9 mouse cellular contexts compared by ENCODE assay signal in genomic region chr19:18712153-18712865, GRCm38 (mm10). TPM values are rescaled to one million over a fixed set of nuclear protein-coding genes. Genes with fewer than 3 reads are reported as not detected.
A peak's percentile ranks its signal among the peaks of the same experiment; 100 is the strongest.
DNase-seq lines count a peak whose midpoint lies in the region; ATAC-seq and TF ChIP-seq lines count a peak whose summit lies in the region.
"Had no signal": no experiment of that assay in that cellular context is flagged by ENCODE, and none has a peak within 500 bp of the region (broad histone marks: within the 10 kb centered on the region; RNA-seq: fewer than 3 reads in every experiment).

No protein-coding gene starts in this region.

- H3K4me2 ChIP-seq in heart, embryonic 12.5 days = peak overlapping the region; percentile 69
- H3K4me2 ChIP-seq in forebrain, embryonic 15.5 days (replicated peaks) = peak overlapping the region; percentile 93
- H3K4me2 ChIP-seq in liver, postnatal 0 days (ENCODE audit: low read depth, low read length) = peak overlapping the region; percentile 88

- H3K9ac ChIP-seq in heart, embryonic 12.5 days = peak overlapping the region; percentile 80
- H3K9ac ChIP-seq in ES-E14 (ENCODE audit: insufficient read depth, low read depth, low read length, poor library complexity, severe bottlenecking) = peak overlapping the region; percentile 85
- H3K9ac ChIP-seq in forebrain, embryonic 15.5 days (replicated peaks) = peak overlapping the region; percentile 88
- peak overlapping the region; percentile 94 for H3K9ac ChIP-seq in liver, postnatal 0 days (replicated peaks)

- H3K4me3 ChIP-seq in heart, embryonic 12.5 days = peak overlapping the region; percentile 97
- peak overlapping the region; percentile 66 to 98 for H3K4me3 ChIP-seq in ES-E14 (ENCODE audit: insufficient read depth in 1 of 2, low read depth in 1 of 2, low read length in 2 of 2, poor library complexity in 1 of 2, severe bottlenecking in 1 of 2)
- peak overlapping the region; percentile 96 for H3K4me3 ChIP-seq in forebrain, embryonic 15.5 days
- peak overlapping the region; percentile 93 for H3K4me3 ChIP-seq in liver, postnatal 0 days (ENCODE audit: low read depth, low read length)

- H3K36me3 ChIP-seq in heart, embryonic 12.5 days = 0 out of 2 replicates have a peak, but pooled peaks cover 4% of the 10 kb centered on the region
- peaks cover 3% of the 10 kb centered on the region; the same call in 1 of the 2 replicates for H3K36me3 ChIP-seq in ES-E14 (ENCODE audit: control insufficient read depth, insufficient read depth, low read length, poor library complexity, severe bottlenecking)
- H3K36me3 ChIP-seq in forebrain, embryonic 15.5 days = no peaks in the 10 kb centered on the region
- H3K36me3 ChIP-seq in liver, postnatal 0 days (replicated peaks; ENCODE audit: insufficient read depth, low read length) = peaks cover 4% of the 10 kb centered on the region; the same call in 1 of the 2 replicates

- no peaks in the 10 kb centered on the region for H3K9me3 ChIP-seq in heart, embryonic 12.5 days (replicated peaks)
- H3K9me3 ChIP-seq in ES-E14 (ENCODE audit: control insufficient read depth, insufficient read depth, low read depth, low read length) = no peaks in the 10 kb centered on the region
- no peaks in the 10 kb centered on the region for H3K9me3 ChIP-seq in forebrain, embryonic 15.5 days
- H3K9me3 ChIP-seq in liver, postnatal 0 days (ENCODE audit: low read length) = no peaks in the 10 kb centered on the region

- H3K27ac ChIP-seq in heart, embryonic 12.5 days (ENCODE audit: poor library complexity, severe bottlenecking) = peak overlapping the region; percentile 96
- peak overlapping the region; percentile 94 for H3K27ac ChIP-seq in ES-E14 (ENCODE audit: insufficient read depth, low read depth, low read length, poor library complexity, severe bottlenecking)
- H3K27ac ChIP-seq in forebrain, embryonic 15.5 days (replicated peaks) = peak overlapping the region; percentile 97
- H3K27ac ChIP-seq in liver, postnatal 0 days (ENCODE audit: low read depth) = peak overlapping the region; percentile 96

- intact Hi-C loops in heart, postnatal 25 days (cut with DNase I) = loop anchor here (5.0 kb wide), 1 partner anchor 40 kb away; the partner anchor contains the start of gene Carnmt1

- no peak for DNase-seq in heart, postnatal 25 days (ENCODE audit: low spot score)
- DNase-seq in ES-E14 (ENCODE audit: low read depth, low spot score) = no peak
- peak; percentile 29 for DNase-seq in liver, postnatal 0 days
- no peak for DNase-seq in right cerebral cortex, adult 2 months (ENCODE audit: low spot score in 2 of 2)
- no peak for DNase-seq in adrenal gland, adult 8-10 months
- no peak for DNase-seq in kidney, postnatal 14 days

- ATAC-seq in heart, embryonic 12.5 days (ENCODE audit: insufficient number of reproducible peaks, low FRiP score) = no peak
- ATAC-seq in forebrain, embryonic 15.5 days (replicated peaks) = no peak
- no peak for ATAC-seq in liver, postnatal 0 days

- H3K27me3 ChIP-seq in heart, embryonic 12.5 days (replicated peaks) = no peaks in the 10 kb centered on the region
- no peaks in the 10 kb centered on the region for H3K27me3 ChIP-seq in forebrain, embryonic 15.5 days
- no peaks in the 10 kb centered on the region for H3K27me3 ChIP-seq in liver, postnatal 0 days (ENCODE audit: insufficient read depth, low read length)

- peaks cover 30% of the 10 kb centered on the region for H3K4me1 ChIP-seq in heart, embryonic 12.5 days (replicated peaks)
- peaks cover 4 to 6% of the 10 kb centered on the region in 2 experiments; a peak in 2 of 4 replicates for H3K4me1 ChIP-seq in ES-E14 (ENCODE audit: control insufficient read depth in 2 of 2, insufficient read depth in 2 of 2, low read length in 2 of 2, poor library complexity in 1 of 2)
- H3K4me1 ChIP-seq in forebrain, embryonic 15.5 days = peaks cover 28% of the 10 kb centered on the region
- H3K4me1 ChIP-seq in liver, postnatal 0 days (ENCODE audit: insufficient read depth) = peaks cover 12% of the 10 kb centered on the region

- in situ Hi-C loops in ES-E14 (cut with MboI; ENCODE audit: low sequenced_read_pairs in 2 of 2, unreplicated experiment in 2 of 2) = no loop called here

- no peak for TF ChIP-seq CTCF in liver, postnatal 0 days (IDR thresholded peaks at IDR 0.05; ENCODE audit: low read depth)

- WGBS in heart, embryonic 12.5 days = 53% methylated on average over 16 of the region's 16 CpGs
- 61% methylated on average over 16 of the region's 16 CpGs for WGBS in forebrain, embryonic 15.5 days
- 31% methylated on average over 16 of the region's 16 CpGs for WGBS in liver, postnatal 0 days (ENCODE audit: insufficient replicate concordance)

- peak; percentile 82 for TF ChIP-seq EP300 in liver, postnatal 0 days (IDR thresholded peaks at IDR 0.05; ENCODE audit: low read depth)

TF ChIP-seq in ES-E14, 5 proteins besides CTCF, POLR2A, EP300 and RAD21:
- TF ChIP-seq ZNF384 (IDR thresholded peaks at IDR 0.05; ENCODE audit: low read depth, low read length) (peak; percentile 90; the same call in 1 of the 2 replicates), CHD2 (IDR thresholded peaks at IDR 0.05; ENCODE audit: low read depth, low read length) (no peak)

RNA-seq across cellular contexts. Expression of gene D030056L22Rik, which starts 0.7 kb away (rescaled TPM):
- 29.3 and 29.8 TPM in 2 replicates for polyA plus RNA-seq in heart, embryonic 12.5 days (2016; fragmentation: Nextera tagmentation; extraction: Ambion mirVana)
- total RNA-seq in heart, postnatal 25 days (2021) = 10 to 100 TPM in 1 of 2 experiments, 1 to 10 TPM in 1; 9.7 to 10.8 TPM
- 22.4 and 32.8 TPM in 2 replicates for total RNA-seq in ES-E14 (2012; rRNA removed)
- polyA plus RNA-seq in forebrain, embryonic 15.5 days (2015; fragmentation: Nextera tagmentation; extraction: Ambion mirVana) = 76.2 and 82.2 TPM in 2 replicates
- 18.2 and 19.5 TPM in 2 replicates for polyA plus RNA-seq in liver, postnatal 0 days (2015; fragmentation: Nextera tagmentation; extraction: Ambion mirVana)
- 10 to 100 TPM; 12.0 to 14.0 (median 13.0) TPM for total RNA-seq in adrenal gland, adult 8-10 months (2022)

RNA-seq across cellular contexts. Expression of gene Trpm6, which starts 37.5 kb away (rescaled TPM):
- 0.15 and 0.17 TPM in 2 replicates for polyA plus RNA-seq in heart, embryonic 12.5 days (2016; fragmentation: Nextera tagmentation; extraction: Ambion mirVana)
- under 1 TPM; 0.06 to 0.08 TPM for total RNA-seq in heart, postnatal 25 days (2021)
- 0.53 and 0.80 TPM in 2 replicates for total RNA-seq in ES-E14 (2012; rRNA removed)
- polyA plus RNA-seq in forebrain, embryonic 15.5 days (2015; fragmentation: Nextera tagmentation; extraction: Ambion mirVana) = 0.13 and 0.22 TPM in 2 replicates
- 0.04 and 0.05 TPM in 2 replicates for polyA plus RNA-seq in liver, postnatal 0 days (2015; fragmentation: Nextera tagmentation; extraction: Ambion mirVana)
- total RNA-seq in adrenal gland, adult 8-10 months (2022) = under 1 TPM in 3 of 4 experiments, not detected in 1; 0.06 to 0.12 (median 0.07) TPM
- total RNA-seq: neutrophil, adult 5-6 weeks had no signal

RNA-seq across cellular contexts. Expression of gene Carnmt1, which starts 41.7 kb away (rescaled TPM):
- 32.3 and 34.9 TPM in 2 replicates for polyA plus RNA-seq in heart, embryonic 12.5 days (2016; fragmentation: Nextera tagmentation; extraction: Ambion mirVana)
- total RNA-seq in heart, postnatal 25 days (2021) = 10 to 100 TPM; 31.0 to 33.3 TPM
- 22.5 and 23.6 TPM in 2 replicates for total RNA-seq in ES-E14 (2012; rRNA removed)
- polyA plus RNA-seq in forebrain, embryonic 15.5 days (2015; fragmentation: Nextera tagmentation; extraction: Ambion mirVana) = 14.1 and 16.2 TPM in 2 replicates
- polyA plus RNA-seq in liver, postnatal 0 days (2015; fragmentation: Nextera tagmentation; extraction: Ambion mirVana) = 13.2 and 15.5 TPM in 2 replicates
- 10 to 100 TPM; 19.0 to 23.3 (median 22.1) TPM for total RNA-seq in adrenal gland, adult 8-10 months (2022)
